Mouse (Mus musculus) CH12.LX (cell line): ENCODE data around the gene Gm20431. TPM values are rescaled to one million over a fixed set of nuclear protein-coding genes. Genes with fewer than 3 reads are reported as not detected.

Source experiments
- DNase-seq: peaks from one replicate; pipeline ENCODE4 v3.0.0-alpha.2; 2013; ENCODE audit errors: extremely low read depth
- H3K27ac ChIP-seq: 2 replicates; pipeline ENCODE4 v1.5.1; 2012; ENCODE audit warnings: low read depth, mild to moderate bottlenecking, control low read depth, moderate library complexity; ENCODE audit not compliant: insufficient read depth
- H3K27me3 ChIP-seq: replicated peaks from 2 replicates; pipeline ENCODE3; 2012; ENCODE audit warnings: inconsistent platforms
- H3K36me3 ChIP-seq, 2 experiments: replicated peaks in 1 of 2; 2 replicates each; pipeline versions ENCODE3 to v1.6.1; 2012; ENCODE audit warnings: inconsistent platforms in 1 of 2, low read length in 1 of 2, mild to moderate bottlenecking in 1 of 2, mixed read lengths in 1 of 2, moderate library complexity in 1 of 2; ENCODE audit not compliant: control insufficient read depth in 1 of 2, insufficient read depth in 1 of 2
- H3K4me1 ChIP-seq, 2 experiments: 2 replicates each; pipeline ENCODE4 v1.6.1; 2012; ENCODE audit warnings: inconsistent platforms in 1 of 2, moderate library complexity in 1 of 2; ENCODE audit not compliant: insufficient read depth in 2 of 2, control insufficient read depth in 1 of 2
- H3K4me2 ChIP-seq: 2 replicates; pipeline ENCODE4 v1.6.1; 2012; ENCODE audit warnings: low read depth, mild to moderate bottlenecking, control low read depth; ENCODE audit not compliant: poor library complexity, insufficient read depth, severe bottlenecking
- H3K4me3 ChIP-seq, 3 experiments: fragments of 150-350 bp in 1 of 3; sonication (generic) in 1 of 3; replicated peaks in 1 of 3; 2 replicates each; pipeline versions ENCODE3 to v1.5.1; 2011 to 2012; ENCODE audit warnings: low read depth in 2 of 3, low read length in 2 of 3, mild to moderate bottlenecking in 2 of 3, moderate library complexity in 2 of 3, control low read depth in 1 of 3, improper control_type of control experiment in 1 of 3, inconsistent platforms in 1 of 3, mixed read lengths in 1 of 3; ENCODE audit not compliant: poor library complexity in 1 of 3
- H3K79me2 ChIP-seq: replicated peaks from 2 replicates; pipeline ENCODE4 v1.6.1; 2012; ENCODE audit warnings: mild to moderate bottlenecking, moderate library complexity; ENCODE audit not compliant: control insufficient read depth, poor library complexity, insufficient read depth, severe bottlenecking; ENCODE audit errors: extremely low read depth
- H3K9ac ChIP-seq: 2 replicates; pipeline ENCODE4 v1.6.1; 2012; ENCODE audit warnings: low read depth, mild to moderate bottlenecking, control low read depth, moderate library complexity; ENCODE audit not compliant: insufficient read depth
- H3K9me3 ChIP-seq: replicated peaks from 2 replicates; pipeline ENCODE3; 2012; ENCODE audit warnings: low read length, inconsistent platforms, mixed read lengths
- BHLHE40 ChIP-seq: IDR thresholded peaks from 2 replicates; pipeline ENCODE4 v1.6.1; 2011; ENCODE audit warnings: mild to moderate bottlenecking, low read depth, low read length, improper control_type of control experiment
- CHD2 ChIP-seq: IDR thresholded peaks from 2 replicates; pipeline ENCODE4 v1.6.1; 2011; ENCODE audit warnings: low read length, improper control_type of control experiment
- CTCF ChIP-seq, 2 experiments: IDR thresholded peaks in 1 of 2; conservative IDR thresholded peaks in 1 of 2; 2 replicates each; pipeline ENCODE4 v1.5.1; 2011 to 2012; ENCODE audit warnings: low read depth in 2 of 2, low read length in 2 of 2, improper control_type of control experiment in 1 of 2, inconsistent platforms in 1 of 2, mild to moderate bottlenecking in 1 of 2, moderate library complexity in 1 of 2
- E2F4 ChIP-seq: IDR thresholded peaks from 2 replicates; pipeline ENCODE4 v1.6.1; 2011; ENCODE audit warnings: low read depth, low read length, improper control_type of control experiment; ENCODE audit not compliant: insufficient replicate concordance
- ETS1 ChIP-seq: conservative IDR thresholded peaks from 2 replicates; pipeline ENCODE4 v1.6.1; 2012; ENCODE audit warnings: low read depth, mild to moderate bottlenecking, inconsistent platforms, low read length, improper control_type of control experiment, moderate library complexity
- GABPA ChIP-seq: IDR thresholded peaks from 2 replicates; pipeline ENCODE4 v1.6.1; 2012; ENCODE audit warnings: low read depth, low read length, improper control_type of control experiment, inconsistent platforms; ENCODE audit not compliant: insufficient replicate concordance
- HCFC1 ChIP-seq: IDR thresholded peaks from 2 replicates; pipeline ENCODE4 v1.6.1; 2012; ENCODE audit warnings: low read depth, mild to moderate bottlenecking, inconsistent platforms, low read length, improper control_type of control experiment
- IRF4 ChIP-seq: IDR thresholded peaks from 2 replicates; pipeline ENCODE4 v1.6.1; 2014; ENCODE audit warnings: low read depth, mild to moderate bottlenecking, inconsistent platforms, low read length, improper control_type of control experiment
- JUN ChIP-seq: IDR thresholded peaks from 2 replicates; pipeline ENCODE4 v1.6.1; 2011; ENCODE audit warnings: low read depth, mild to moderate bottlenecking, low read length, improper control_type of control experiment, moderate library complexity; ENCODE audit not compliant: insufficient read depth
- JUND ChIP-seq: conservative IDR thresholded peaks from 2 replicates; pipeline ENCODE4 v1.6.1; 2011; ENCODE audit warnings: low read depth, low read length, improper control_type of control experiment
- KAT2A ChIP-seq: IDR thresholded peaks from 2 replicates; pipeline ENCODE4 v1.6.1; 2012; ENCODE audit warnings: low read length, improper control_type of control experiment, inconsistent platforms; ENCODE audit not compliant: insufficient replicate concordance
- MEF2A ChIP-seq: IDR thresholded peaks from 2 replicates; pipeline ENCODE4 v1.6.1; 2014; ENCODE audit warnings: low read depth, mild to moderate bottlenecking, inconsistent platforms, low read length, improper control_type of control experiment, borderline replicate concordance
- NELFE ChIP-seq: IDR thresholded peaks from 2 replicates; pipeline ENCODE4 v1.6.1; 2011; ENCODE audit warnings: low read depth, low read length, improper control_type of control experiment
- NRF1 ChIP-seq: IDR thresholded peaks from 2 replicates; pipeline ENCODE4 v1.6.1; 2014; ENCODE audit warnings: low read depth, mild to moderate bottlenecking, inconsistent platforms, low read length, improper control_type of control experiment, moderate library complexity
- POLR2A ChIP-seq: IDR thresholded peaks from 2 replicates; pipeline ENCODE4 v1.6.1; 2011; ENCODE audit warnings: low read depth, mild to moderate bottlenecking, improper control_type of control experiment, low read length
- SIN3A ChIP-seq: IDR thresholded peaks from 2 replicates; pipeline ENCODE4 v1.6.1; 2012; ENCODE audit warnings: low read length, improper control_type of control experiment, inconsistent platforms
- TBP ChIP-seq: conservative IDR thresholded peaks from 2 replicates; pipeline ENCODE4 v1.6.1; 2011; ENCODE audit warnings: low read depth, low read length, improper control_type of control experiment
- TCF12 ChIP-seq: IDR thresholded peaks from 2 replicates; pipeline ENCODE4 v1.6.1; 2014; ENCODE audit warnings: low read depth, mild to moderate bottlenecking, inconsistent platforms, low read length, improper control_type of control experiment
- USF1 ChIP-seq: IDR thresholded peaks from 2 replicates; pipeline ENCODE4 v1.6.1; 2014; ENCODE audit warnings: low read depth, mild to moderate bottlenecking, inconsistent platforms, low read length, improper control_type of control experiment
- ZC3H11A ChIP-seq: IDR thresholded peaks from 2 replicates; pipeline ENCODE4 v1.6.1; 2012; ENCODE audit warnings: low read depth, mild to moderate bottlenecking, inconsistent platforms, low read length, improper control_type of control experiment
- dilution Hi-C: fragments of 300-500 bp; cut with MboI; formaldehyde crosslinking; loops from 2 replicates; pipeline ENCODE4 v1.14.3; 2020; ENCODE audit warnings: low sequenced_read_pairs; ENCODE audit not compliant: extremely low pct_unique_long_range_greater_than_20kb, extremely low pct_ligation_motif_present
- in situ Hi-C: fragments of 300-500 bp; cut with MboI; formaldehyde crosslinking; loops from 3 replicates; pipeline ENCODE4 v1.14.3; 2019; ENCODE audit warnings: low sequenced_read_pairs, low pct_ligation_motif_present, low pct_unique_long_range_greater_than_20kb, mixed read lengths
- polyA plus RNA-seq: library from polyadenylated mRNA; unstranded; fragments of >175 nt; gene quantifications from 2 replicates; pipeline ENCODE4 v1.2.1, GENCODE M21; 2012; ENCODE audit warnings: low read depth; ENCODE audit not compliant: insufficient read length
- total RNA-seq, 2 experiments: library from RNA; depleted of rRNA; stranded (reverse); fragments of 300-350 nt in 1 of 2; fragments of >200 nt in 1 of 2; gene quantifications; 2 replicates each; pipeline ENCODE4 v1.2.3; 2012 to 2014

Gm20431 gene
- total and polyA plus RNA-seq, 3 experiments = 2.4 to 15.0 TPM; not detected in 1

DNA sequence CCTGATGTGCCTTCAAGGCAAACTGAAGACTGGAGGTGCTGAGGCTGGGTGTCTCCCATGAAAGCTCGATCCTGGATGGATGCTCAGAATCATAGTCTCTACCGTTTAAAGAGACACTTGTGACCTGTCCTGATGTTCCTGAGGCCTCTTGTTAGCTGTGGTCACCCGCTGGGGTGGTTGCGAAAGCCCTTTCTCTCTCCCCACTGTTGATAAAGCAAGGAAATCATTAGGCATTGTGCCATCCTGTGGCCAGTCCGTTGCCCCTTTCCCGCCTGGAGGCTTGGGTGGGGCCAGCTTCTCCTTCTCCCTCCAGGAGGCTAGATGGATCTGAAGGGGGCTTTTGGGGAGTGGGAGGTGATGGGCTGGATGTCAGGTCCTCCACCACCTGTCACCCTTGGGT is 49.3 kb upstream of the Gm20431 start:
- no peaks in the 10 kb centered on the region for H3K4me1 ChIP-seq
- dilution Hi-C loops = no loop called here
- no peak overlapping the region for H3K9ac ChIP-seq
- no peak for DNase-seq
- TF ChIP-seq E2F4 = no peak
- TF ChIP-seq GABPA = no peak
- no peak for TF ChIP-seq BHLHE40
- TF ChIP-seq IRF4 = no peak
- TF ChIP-seq CHD2 = no peak
- TF ChIP-seq TBP = no peak
- no peak for TF ChIP-seq POLR2A
- TF ChIP-seq TCF12 = no peak
- TF ChIP-seq JUN = no peak
- no peak for TF ChIP-seq NELFE
- no peak for TF ChIP-seq CTCF (conservative IDR thresholded peaks at IDR 0.05 in 1 of 2, IDR thresholded peaks at IDR 0.05 in 1 of 2; ENCODE audit: low read depth in 2 of 2, low read length in 2 of 2)
- TF ChIP-seq USF1 = no peak
- TF ChIP-seq HCFC1 = no peak
- no peak for TF ChIP-seq KAT2A
- TF ChIP-seq, all 38 proteins: peak for 0
- Histone ChIP-seq H3K27ac (no peak overlapping the region), H3K79me2 (no peaks in the 10 kb centered on the region), H3K36me3 (no peaks in the 10 kb centered on the region), H3K4me3 (no peak overlapping the region), H3K9me3 (peaks cover 7% of the 10 kb centered on the region), H3K27me3 (peaks cover 82% of the 10 kb centered on the region), H3K4me2 (no peak overlapping the region)
- in situ Hi-C loops = no loop called here

GRCm38 (mm10) chr2:167709969-167710368 is 48.7 kb upstream of the Gm20431 start:
- peaks cover 7% of the 10 kb centered on the region for H3K9me3 ChIP-seq
- H3K9ac ChIP-seq = no peak overlapping the region
- H3K4me2 ChIP-seq = no peak overlapping the region
- H3K27ac ChIP-seq = no peak overlapping the region
- dilution Hi-C loops = no loop called here
- no peak overlapping the region for H3K4me3 ChIP-seq
- no peaks in the 10 kb centered on the region for H3K36me3 ChIP-seq
- peaks cover 82% of the 10 kb centered on the region for H3K27me3 ChIP-seq
- no peak for DNase-seq
- H3K79me2 ChIP-seq = no peaks in the 10 kb centered on the region
- H3K4me1 ChIP-seq = no peaks in the 10 kb centered on the region
- in situ Hi-C loops = no loop called here
- TF ChIP-seq ZC3H11A (no peak), BHLHE40 (no peak), SIN3A (no peak)

DNA sequence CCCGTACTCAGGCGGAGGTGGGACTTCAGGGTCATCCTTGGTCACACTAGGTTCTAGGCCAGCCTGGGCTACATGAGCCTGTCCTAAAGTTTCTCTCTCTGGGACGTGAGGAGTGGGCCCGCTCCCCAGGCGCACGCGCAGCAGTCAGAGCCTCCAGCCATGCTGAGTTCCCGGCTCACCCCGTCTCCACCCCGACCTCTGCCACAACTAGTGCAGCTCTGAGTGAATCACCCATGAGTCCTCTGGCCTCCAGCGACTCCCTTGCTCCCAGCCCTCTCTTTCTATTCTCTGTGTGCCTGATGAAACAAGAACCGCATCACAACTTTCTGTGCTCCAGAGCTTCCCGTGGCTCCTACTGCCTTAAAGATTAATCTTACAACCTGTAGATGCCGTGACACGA is 47.1 kb upstream of the Gm20431 start:
- Histone ChIP-seq H3K36me3 (no peaks in the 10 kb centered on the region), H3K27me3 (peaks cover 84% of the 10 kb centered on the region), H3K4me1 (no peaks in the 10 kb centered on the region), H3K79me2 (no peaks in the 10 kb centered on the region), H3K4me3 (no peak overlapping the region), H3K9me3 (peaks cover 2% of the 10 kb centered on the region), H3K9ac (no peak overlapping the region), H3K27ac (no peak overlapping the region), H3K4me2 (no peak overlapping the region)
- no peak for TF ChIP-seq NRF1
- no peak for TF ChIP-seq ETS1
- no peak for TF ChIP-seq JUND
- no peak for TF ChIP-seq MEF2A
- no peak for TF ChIP-seq SIN3A
- no peak for TF ChIP-seq TBP
- no peak for TF ChIP-seq CTCF (conservative IDR thresholded peaks at IDR 0.05 in 1 of 2, IDR thresholded peaks at IDR 0.05 in 1 of 2; ENCODE audit: low read depth in 2 of 2, low read length in 2 of 2)
- in situ Hi-C loops = no loop called here
- dilution Hi-C loops = no loop called here
- no peak for DNase-seq
